Mouse (Mus musculus) cerebral cortex, adult 2 months (tissue): ENCODE measurements around the gene Cdc14a.

Source experiments
- WGBS: fragments of 180-500 bp; shearing (Covaris S2); methylation state at CpG from one replicate; pipeline ENCODE4 v1.1.7; 2018; 5-methylcytosine and 5-hydroxymethylcytosine counted together

The Cdc14a gene

DNA sequence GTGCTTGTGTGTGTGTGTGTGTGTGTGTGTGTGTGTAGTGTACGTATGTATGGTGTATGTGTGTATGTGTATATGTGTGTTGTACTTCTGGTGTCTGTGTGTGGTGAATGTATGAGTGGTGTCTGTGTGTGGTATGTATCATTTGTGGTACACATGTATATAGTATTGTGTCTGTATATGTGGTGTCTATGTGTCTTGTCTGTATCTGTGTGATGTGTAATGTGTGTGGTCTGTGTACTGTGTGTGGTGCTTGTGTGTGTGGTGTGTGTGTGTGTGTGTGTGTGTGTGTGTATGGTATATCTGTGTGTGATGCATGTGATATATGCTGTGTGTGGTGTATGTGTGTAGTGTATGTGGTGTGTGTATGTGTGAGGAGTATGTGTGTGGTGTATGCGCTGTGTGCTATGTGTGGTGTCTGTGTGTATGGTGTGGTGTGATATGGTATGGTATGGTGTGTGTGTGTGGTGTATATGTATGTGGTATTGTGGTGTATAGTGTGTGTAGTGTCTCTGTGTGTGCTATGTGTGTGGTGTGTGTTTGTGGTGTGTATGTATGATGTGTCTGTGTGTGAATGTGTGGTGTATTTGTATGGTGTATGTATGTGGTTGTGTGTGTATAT, 156.7 kb downstream of the Cdc14a start:
- 89% methylated on average over 2 of the region's 2 CpGs for WGBS

GRCm38 (mm10) chr3:116266360-116266759, 157.5 kb downstream of the Cdc14a start:
- 25% methylated on average over 3 of the region's 3 CpGs for WGBS

DNA sequence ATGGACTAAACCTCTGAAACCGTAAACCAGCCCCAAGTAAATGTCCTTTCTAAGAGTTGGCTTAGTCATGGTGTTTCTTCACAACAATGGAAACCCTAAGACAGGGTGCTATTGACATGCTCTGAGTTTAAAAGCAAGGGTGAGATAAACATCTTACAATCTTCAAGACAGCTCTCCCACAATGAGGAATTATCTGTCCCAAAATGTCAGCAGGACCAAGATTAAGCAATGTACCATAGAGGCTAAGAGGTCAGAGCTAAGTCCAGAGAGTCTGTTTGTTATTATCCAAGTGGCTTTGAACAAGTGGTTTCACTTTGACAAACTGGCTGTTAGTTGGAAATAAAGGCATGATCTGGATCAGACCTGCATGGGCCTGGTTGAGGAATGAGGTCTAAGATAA, 159.9 kb downstream of the Cdc14a start:
- WGBS = 89% methylated on average over 1 of the region's 1 CpGs

DNA sequence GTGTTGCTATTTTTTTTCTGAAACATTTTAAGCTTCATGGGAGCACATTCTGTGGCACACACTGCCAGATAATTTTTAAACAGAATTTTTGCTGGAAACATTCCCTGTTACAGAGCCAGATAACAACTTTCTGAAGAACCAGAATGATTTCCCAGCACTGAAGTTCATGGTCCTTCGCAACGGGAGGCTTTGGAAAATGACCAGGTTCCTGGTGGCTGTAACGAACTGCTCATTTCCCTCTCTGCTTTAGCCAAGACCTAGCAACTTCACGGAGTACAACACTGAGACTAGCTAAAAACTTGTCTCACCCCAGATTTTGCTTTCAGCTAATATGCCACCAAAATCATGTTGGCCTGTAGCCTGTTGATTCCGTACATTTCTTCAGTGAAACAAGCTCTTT, 160.8 kb downstream of the Cdc14a start:
- WGBS = 74% methylated on average over 5 of the region's 5 CpGs

DNA sequence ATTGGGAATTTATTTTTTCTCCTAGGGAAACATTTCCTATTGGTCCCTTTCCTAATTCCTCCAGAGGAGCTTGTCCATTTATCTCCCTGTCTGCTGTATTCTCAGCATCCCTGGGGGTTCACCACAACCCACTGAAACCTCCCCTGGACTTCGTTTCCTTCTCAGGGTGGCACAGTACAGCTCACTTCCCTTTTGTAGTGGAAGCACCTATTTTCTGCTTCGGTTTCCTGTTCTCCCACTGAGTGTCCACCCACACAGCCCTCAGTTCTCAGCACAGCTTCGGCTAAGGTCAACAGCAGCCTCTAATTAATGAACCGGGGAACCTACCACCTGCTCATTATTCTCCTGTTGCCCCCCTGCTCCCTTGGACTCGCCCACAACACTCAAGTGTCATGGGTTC, 167.7 kb downstream of the Cdc14a start:
- 52% methylated on average over 5 of the region's 5 CpGs for WGBS

DNA sequence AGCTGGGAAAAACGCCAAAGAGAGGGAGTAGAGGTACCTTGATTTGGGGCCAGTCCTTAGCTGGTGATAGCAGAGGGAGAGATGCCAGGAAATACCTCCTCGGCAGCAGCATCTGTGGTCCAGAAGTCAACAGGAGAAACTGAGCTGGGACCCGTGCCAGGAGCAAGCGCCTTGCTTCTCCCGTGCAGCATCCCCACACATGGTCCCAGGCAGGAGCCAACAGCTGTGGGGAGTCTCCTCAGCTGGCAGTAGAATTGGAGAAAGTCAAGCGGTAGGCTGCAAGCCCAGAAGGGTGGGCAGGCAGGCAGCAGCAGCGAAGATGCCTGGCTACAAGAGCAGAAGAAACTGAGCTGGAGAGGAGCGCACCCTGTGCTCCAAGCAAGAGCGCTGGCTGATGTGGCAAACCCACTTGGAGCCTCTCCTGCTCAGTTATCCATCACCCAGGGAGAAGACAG, 170.7 kb downstream of the Cdc14a start, which contains the start of gene Gpr88:
TSS of gene Gpr88 (minus strand) at position 427 of the 455 bp plus-strand sequence.
- WGBS = 6% methylated on average over 9 of the region's 9 CpGs

GRCm38 (mm10) chr3:116252255-116253040, 171.4 kb downstream of the Cdc14a start:
- WGBS = under 1% methylated on average over 48 of the region's 48 CpGs

- under 1% methylated on average over 84 of the region's 86 CpGs for WGBS
Measured at GRCm38 (mm10) chr3:116251481-116252254, 172.2 kb downstream of the Cdc14a start.

GRCm38 (mm10) chr3:116249026-116249425, 174.8 kb downstream of the Cdc14a start:
- WGBS = 68% methylated on average over 2 of the region's 2 CpGs

- WGBS = 60% methylated on average over 6 of the region's 6 CpGs
Measured at GRCm38 (mm10) chr3:116244476-116244875, 179.4 kb downstream of the Cdc14a start.

- WGBS = 41% methylated on average over 9 of the region's 9 CpGs
Measured at GRCm38 (mm10) chr3:116242685-116243084, 181.1 kb downstream of the Cdc14a start.

DNA sequence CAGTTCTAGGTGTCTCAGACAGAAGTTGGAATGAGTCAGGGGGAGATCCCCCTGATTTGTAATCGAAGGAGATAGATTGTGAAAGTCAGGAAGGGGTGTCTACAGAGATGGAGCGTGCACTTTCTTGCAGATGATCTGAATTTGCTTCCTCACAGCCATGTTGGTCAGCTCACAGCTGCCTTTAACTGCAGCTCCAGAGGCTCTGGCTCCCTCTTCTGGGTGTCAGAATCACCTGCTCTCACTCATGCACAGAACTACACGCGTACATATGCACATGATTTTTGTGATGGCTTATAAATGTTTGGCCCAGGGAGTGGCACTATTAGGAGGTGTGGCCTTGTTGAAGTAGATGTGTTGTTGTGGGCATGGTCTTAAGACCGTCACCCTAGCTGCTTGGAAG, 186.3 kb downstream of the Cdc14a start:
- WGBS = 92% methylated on average over 5 of the region's 5 CpGs

GRCm38 (mm10) chr3:116236856-116237255, 187.0 kb downstream of the Cdc14a start:
- WGBS = 87% methylated on average over 4 of the region's 4 CpGs

GRCm38 (mm10) chr3:116233515-116233914, 190.3 kb downstream of the Cdc14a start:
- WGBS = 71% methylated on average over 3 of the region's 3 CpGs

GRCm38 (mm10) chr3:116232763-116233162, 191.1 kb downstream of the Cdc14a start:
- 58% methylated on average over 5 of the region's 5 CpGs for WGBS

DNA sequence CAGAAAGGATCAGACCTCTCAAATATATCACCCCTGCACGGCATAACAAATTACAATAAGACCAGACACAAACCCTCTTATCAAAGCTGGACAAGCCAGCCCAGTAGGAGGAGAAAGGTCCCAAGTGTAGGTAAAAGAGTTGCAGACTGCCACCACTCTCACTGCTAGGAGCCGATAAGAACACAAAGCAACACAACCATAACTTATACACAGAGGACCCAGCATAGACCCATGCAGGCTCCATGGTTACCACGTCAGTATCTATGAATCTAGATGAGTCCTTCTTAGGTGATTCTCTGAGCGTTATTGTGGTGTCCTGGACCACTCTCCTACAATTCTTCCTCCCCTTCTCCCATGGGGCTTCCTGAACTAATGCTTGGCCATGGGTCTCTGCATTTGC, 194.5 kb downstream of the Cdc14a start:
- WGBS = 77% methylated on average over 4 of the region's 4 CpGs

GRCm38 (mm10) chr3:116228360-116229245, 195.2 kb downstream of the Cdc14a start:
- 67% methylated on average over 11 of the region's 11 CpGs for WGBS

DNA sequence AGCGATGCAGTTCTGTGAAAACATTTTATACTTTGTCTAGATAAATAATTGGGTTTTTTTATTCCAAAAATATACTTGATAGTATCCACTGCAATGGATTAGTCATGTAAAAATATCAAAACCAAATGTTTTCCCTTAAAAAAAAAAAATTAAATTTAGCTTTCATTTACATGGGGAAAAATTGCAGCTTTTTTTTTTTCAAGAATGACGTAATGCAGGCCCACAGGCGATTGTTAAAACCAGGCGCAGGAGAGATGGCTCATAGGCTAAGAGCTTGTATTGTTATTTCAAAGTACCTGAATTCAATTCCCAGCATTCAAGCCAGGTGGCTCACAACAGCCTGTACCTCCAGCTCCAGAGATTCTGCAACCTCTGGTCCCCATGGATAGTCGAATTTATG, 196.4 kb downstream of the Cdc14a start:
- WGBS = 68% methylated on average over 5 of the region's 5 CpGs

- WGBS = 90% methylated on average over 6 of the region's 6 CpGs
Measured at GRCm38 (mm10) chr3:116226915-116227314, 196.9 kb downstream of the Cdc14a start.
